Mouse (Mus musculus): ENCODE data around the gene Map3k11.

GRCm38 (mm10) chr19:5710581-5710980 lies 22.0 kb downstream of the Map3k11 start:
- no peak for TF ChIP-seq CTCF (IDR thresholded peaks at IDR 0.05; ENCODE audit: borderline replicate concordance, insufficient read depth, low read depth, low read length)
- TF ChIP-seq POLR2A (IDR thresholded peaks at IDR 0.05; ENCODE audit: borderline replicate concordance, insufficient read depth, low read length): no peak

All from cerebellum, adult 2 months (tissue).